Mouse (Mus musculus): ENCODE measurements around the gene Il17rd. TPM values are rescaled to one million over a fixed set of nuclear protein-coding genes. Genes with fewer than 3 reads are reported as not detected.

Il17rd gene
- polyA plus RNA-seq, 1 experiment from 2014 or later = 1.9 TPM

GRCm38 (mm10) chr14:27071985-27072384 is 33.2 kb downstream of the Il17rd start:
- WGBS = 31% methylated on average over 3 of the region's 3 CpGs
- Histone ChIP-seq H3K27ac (ENCODE audit: low read length) (no peak overlapping the region), H3K4me3 (ENCODE audit: low read depth, low read length) (no peak overlapping the region), H3K9ac (ENCODE audit: low read depth, low read length) (no peak overlapping the region), H3K36me3 (ENCODE audit: control insufficient read depth, insufficient read depth, low read length) (no peaks in the 10 kb centered on the region), H3K4me2 (ENCODE audit: low read length) (no peak overlapping the region), H3K27me3 (ENCODE audit: control insufficient read depth, insufficient read depth, low read depth, low read length) (no peaks in the 10 kb centered on the region), H3K9me3 (replicated peaks; ENCODE audit: control insufficient read depth, low read length, poor library complexity, severe bottlenecking) (no peaks in the 10 kb centered on the region), H3K4me1 (ENCODE audit: control insufficient read depth, insufficient read depth, low read length) (peaks cover 22% of the 10 kb centered on the region)
- no peak for ATAC-seq

DNA sequence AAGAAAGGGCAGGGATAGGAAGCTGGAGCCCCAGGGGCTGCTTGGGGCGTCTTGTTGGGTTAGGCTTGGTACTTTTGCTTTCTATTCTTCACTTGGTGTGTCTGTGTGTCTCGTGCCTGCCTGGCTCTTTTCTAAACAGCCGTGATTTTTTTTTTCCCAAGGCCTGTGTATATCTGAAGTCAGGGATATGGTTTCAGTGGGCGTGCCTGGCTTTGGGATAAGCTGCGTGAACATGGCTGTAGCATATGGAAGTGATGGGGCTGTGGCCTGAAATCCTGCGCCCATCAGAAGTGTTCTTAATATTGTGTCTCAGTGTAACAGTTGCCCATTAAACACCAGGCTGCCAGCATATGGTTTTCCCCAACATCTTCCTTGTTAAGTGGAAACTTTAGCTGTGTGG is 36.3 kb downstream of the Il17rd start:
- no peak overlapping the region for H3K4me2 ChIP-seq (ENCODE audit: low read length)
- H3K9me3 ChIP-seq (replicated peaks; ENCODE audit: control insufficient read depth, low read length, poor library complexity, severe bottlenecking) = no peaks in the 10 kb centered on the region
- no peak overlapping the region for H3K4me3 ChIP-seq (ENCODE audit: low read depth, low read length)
- H3K27me3 ChIP-seq (ENCODE audit: control insufficient read depth, insufficient read depth, low read depth, low read length) = no peaks in the 10 kb centered on the region
- no peak overlapping the region for H3K9ac ChIP-seq (ENCODE audit: low read depth, low read length)
- no peak overlapping the region for H3K27ac ChIP-seq (ENCODE audit: low read length)
- 84% methylated on average over 6 of the region's 6 CpGs for WGBS
- H3K36me3 ChIP-seq (ENCODE audit: control insufficient read depth, insufficient read depth, low read length) = no peaks in the 10 kb centered on the region
- H3K4me1 ChIP-seq (ENCODE audit: control insufficient read depth, insufficient read depth, low read length) = peaks cover 4% of the 10 kb centered on the region; the same call in 1 of the 2 replicates
- no peak for ATAC-seq

DNA sequence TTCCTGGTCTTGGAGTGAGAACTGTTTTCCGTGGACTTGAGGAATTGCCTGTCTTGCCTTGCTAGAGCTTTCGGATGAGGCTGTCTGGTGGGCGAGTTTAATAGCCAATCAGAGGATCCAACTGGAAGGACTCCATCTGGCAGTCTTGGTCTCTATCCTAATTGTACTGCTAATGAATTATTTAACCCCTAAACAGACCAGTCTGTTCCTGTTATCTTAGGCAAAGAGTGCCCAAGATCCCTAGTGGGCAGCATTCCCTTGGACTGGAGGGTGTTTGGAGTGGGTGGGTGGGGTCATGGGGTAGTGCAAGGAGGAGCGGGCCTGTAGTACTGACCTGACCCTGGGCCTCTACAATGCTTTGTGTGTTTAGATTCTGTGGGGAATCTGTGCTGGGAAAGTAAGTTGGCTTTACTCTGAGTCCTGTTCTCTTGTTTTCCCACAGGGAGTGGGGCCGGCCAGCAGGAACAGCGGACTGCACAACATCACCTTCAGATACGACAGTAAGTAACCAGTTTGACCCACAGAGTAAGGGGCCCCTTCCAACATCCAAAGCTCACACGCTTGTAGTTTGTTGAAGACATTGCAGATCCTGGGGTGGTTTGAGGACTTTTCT is 37.3 kb downstream of the Il17rd start:
- Histone ChIP-seq H3K9ac (ENCODE audit: low read depth, low read length) (no peak overlapping the region), H3K9me3 (replicated peaks; ENCODE audit: control insufficient read depth, low read length, poor library complexity, severe bottlenecking) (no peaks in the 10 kb centered on the region), H3K36me3 (ENCODE audit: control insufficient read depth, insufficient read depth, low read length) (no peaks in the 10 kb centered on the region), H3K4me1 (ENCODE audit: control insufficient read depth, insufficient read depth, low read length) (no peaks in the 10 kb centered on the region; the same call in 1 of the 2 replicates), H3K4me3 (ENCODE audit: low read depth, low read length) (no peak overlapping the region), H3K4me2 (ENCODE audit: low read length) (no peak overlapping the region), H3K27me3 (ENCODE audit: control insufficient read depth, insufficient read depth, low read depth, low read length) (no peaks in the 10 kb centered on the region), H3K27ac (ENCODE audit: low read length) (peak overlapping the region; percentile 11; the same call in 1 of the 2 replicates)
- WGBS = 56% methylated on average over 8 of the region's 8 CpGs
- no peak for ATAC-seq

GRCm38 (mm10) chr14:27076522-27076920 is 37.8 kb downstream of the Il17rd start:
- WGBS = 89% methylated on average over 2 of the region's 2 CpGs
- no peaks in the 10 kb centered on the region for H3K36me3 ChIP-seq (ENCODE audit: control insufficient read depth, insufficient read depth, low read length)
- no peak overlapping the region for H3K4me3 ChIP-seq (ENCODE audit: low read depth, low read length)
- H3K27me3 ChIP-seq (ENCODE audit: control insufficient read depth, insufficient read depth, low read depth, low read length) = no peaks in the 10 kb centered on the region
- H3K27ac ChIP-seq (ENCODE audit: low read length) = no peak overlapping the region; the same call in 1 of the 2 replicates
- no peak overlapping the region for H3K4me2 ChIP-seq (ENCODE audit: low read length)
- H3K9me3 ChIP-seq (replicated peaks; ENCODE audit: control insufficient read depth, low read length, poor library complexity, severe bottlenecking) = no peaks in the 10 kb centered on the region
- no peaks in the 10 kb centered on the region for H3K4me1 ChIP-seq (ENCODE audit: control insufficient read depth, insufficient read depth, low read length)
- ATAC-seq = no peak
- H3K9ac ChIP-seq (ENCODE audit: low read depth, low read length) = no peak overlapping the region

DNA sequence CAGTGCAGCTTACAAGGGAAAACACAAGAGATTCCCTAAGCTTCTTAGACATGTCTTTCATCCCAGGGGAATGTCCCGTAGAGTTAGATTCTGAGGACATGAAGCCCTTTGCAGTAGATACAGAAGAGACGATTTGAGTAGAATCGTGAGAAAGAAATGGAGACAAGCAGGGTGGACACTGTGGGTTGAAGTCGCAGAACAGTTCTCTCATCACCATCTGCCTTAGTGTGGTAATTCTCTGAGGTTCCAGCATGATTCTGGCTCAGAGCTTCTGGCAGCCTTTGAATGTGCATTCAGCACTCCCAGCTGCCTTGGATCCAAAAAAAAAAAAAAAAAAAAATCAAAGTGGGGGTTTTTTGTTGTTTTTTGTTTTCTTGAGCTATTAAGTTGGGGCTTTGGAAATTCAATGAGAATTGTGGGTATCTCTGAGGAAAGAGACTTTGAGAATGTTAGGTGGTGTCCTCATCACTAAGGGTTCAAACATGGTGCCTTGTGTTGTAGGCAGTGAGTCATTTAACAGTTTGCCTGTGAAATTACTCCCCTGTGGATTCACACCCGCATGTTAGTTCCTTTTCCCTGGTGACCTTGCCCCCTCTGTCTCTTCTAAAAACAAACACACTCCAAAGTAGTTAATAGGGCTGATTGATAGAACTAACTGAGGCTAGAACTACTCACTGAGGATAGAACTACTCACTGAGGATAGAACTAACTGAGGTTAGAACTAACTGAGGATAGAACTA is 43.0 kb downstream of the Il17rd start:
- no peak for ATAC-seq
- 65% methylated on average over 5 of the region's 5 CpGs for WGBS
- no peaks in the 10 kb centered on the region for H3K4me1 ChIP-seq (ENCODE audit: control insufficient read depth, insufficient read depth, low read length)

GRCm38 (mm10) chr14:27085471-27085870 is 46.7 kb downstream of the Il17rd start:
- ATAC-seq = no peak
- Histone ChIP-seq H3K27ac (ENCODE audit: low read length) (no peak overlapping the region), H3K27me3 (ENCODE audit: control insufficient read depth, insufficient read depth, low read depth, low read length) (no peaks in the 10 kb centered on the region), H3K36me3 (ENCODE audit: control insufficient read depth, insufficient read depth, low read length) (no peaks in the 10 kb centered on the region), H3K4me1 (ENCODE audit: control insufficient read depth, insufficient read depth, low read length) (no peaks in the 10 kb centered on the region), H3K9ac (ENCODE audit: low read depth, low read length) (no peak overlapping the region), H3K4me2 (ENCODE audit: low read length) (no peak overlapping the region), H3K9me3 (replicated peaks; ENCODE audit: control insufficient read depth, low read length, poor library complexity, severe bottlenecking) (no peaks in the 10 kb centered on the region), H3K4me3 (ENCODE audit: low read depth, low read length) (no peak overlapping the region)
- 87% methylated on average over 5 of the region's 5 CpGs for WGBS

More for the DNA sequence above, 43.0 kb downstream of the Il17rd start:
- no peaks in the 10 kb centered on the region for H3K27me3 ChIP-seq (ENCODE audit: control insufficient read depth, insufficient read depth, low read depth, low read length)
- H3K36me3 ChIP-seq (ENCODE audit: control insufficient read depth, insufficient read depth, low read length) = no peaks in the 10 kb centered on the region
- H3K27ac ChIP-seq (ENCODE audit: low read length) = no peak overlapping the region
- H3K4me2 ChIP-seq (ENCODE audit: low read length) = no peak overlapping the region
- H3K9me3 ChIP-seq (replicated peaks; ENCODE audit: control insufficient read depth, low read length, poor library complexity, severe bottlenecking) = no peaks in the 10 kb centered on the region
- no peak overlapping the region for H3K9ac ChIP-seq (ENCODE audit: low read depth, low read length)
- H3K4me3 ChIP-seq (ENCODE audit: low read depth, low read length) = no peak overlapping the region

DNA sequence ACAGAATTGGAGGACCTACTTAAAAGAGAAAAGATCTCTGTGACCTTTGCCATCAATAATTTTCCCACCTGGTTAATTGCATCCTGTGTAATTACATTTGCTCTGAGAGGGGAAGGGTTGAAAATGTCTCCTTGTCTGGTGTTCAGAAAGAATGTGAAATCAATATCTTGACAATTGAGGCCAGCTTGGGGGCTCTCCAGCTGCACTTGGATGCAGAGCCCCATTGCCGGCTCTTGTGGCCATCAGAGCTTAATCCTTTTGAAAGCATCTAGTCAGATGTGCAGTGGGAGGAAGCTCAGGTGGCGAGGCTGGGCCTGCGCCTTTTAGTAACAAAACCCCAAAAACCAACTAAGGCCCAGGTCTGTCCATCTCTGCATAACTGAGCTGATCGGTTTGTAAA is 47.3 kb downstream of the Il17rd start:
- Histone ChIP-seq H3K4me2 (ENCODE audit: low read length) (no peak overlapping the region), H3K9me3 (replicated peaks; ENCODE audit: control insufficient read depth, low read length, poor library complexity, severe bottlenecking) (no peaks in the 10 kb centered on the region), H3K36me3 (ENCODE audit: control insufficient read depth, insufficient read depth, low read length) (no peaks in the 10 kb centered on the region), H3K4me3 (ENCODE audit: low read depth, low read length) (no peak overlapping the region), H3K27ac (ENCODE audit: low read length) (no peak overlapping the region), H3K4me1 (ENCODE audit: control insufficient read depth, insufficient read depth, low read length) (no peaks in the 10 kb centered on the region), H3K9ac (ENCODE audit: low read depth, low read length) (no peak overlapping the region), H3K27me3 (ENCODE audit: control insufficient read depth, insufficient read depth, low read depth, low read length) (no peaks in the 10 kb centered on the region)
- ATAC-seq = no peak
- WGBS = 56% methylated on average over 4 of the region's 4 CpGs

- Histone ChIP-seq H3K4me1 (ENCODE audit: control insufficient read depth, insufficient read depth, low read length) (no peaks in the 10 kb centered on the region), H3K9ac (ENCODE audit: low read depth, low read length) (no peak overlapping the region), H3K4me2 (ENCODE audit: low read length) (no peak overlapping the region), H3K4me3 (ENCODE audit: low read depth, low read length) (no peak overlapping the region), H3K27ac (ENCODE audit: low read length) (no peak overlapping the region), H3K9me3 (replicated peaks; ENCODE audit: control insufficient read depth, low read length, poor library complexity, severe bottlenecking) (no peaks in the 10 kb centered on the region), H3K36me3 (ENCODE audit: control insufficient read depth, insufficient read depth, low read length) (no peaks in the 10 kb centered on the region), H3K27me3 (ENCODE audit: control insufficient read depth, insufficient read depth, low read depth, low read length) (no peaks in the 10 kb centered on the region)
- no peak for ATAC-seq
- 54% methylated on average over 5 of the region's 5 CpGs for WGBS
Observed at GRCm38 (mm10) chr14:27094247-27094646, 55.5 kb downstream of the Il17rd start.

- Histone ChIP-seq H3K4me3 (ENCODE audit: low read depth, low read length) (no peak overlapping the region), H3K27ac (ENCODE audit: low read length) (no peak overlapping the region), H3K9me3 (replicated peaks; ENCODE audit: control insufficient read depth, low read length, poor library complexity, severe bottlenecking) (no peaks in the 10 kb centered on the region), H3K4me2 (ENCODE audit: low read length) (no peak overlapping the region), H3K36me3 (ENCODE audit: control insufficient read depth, insufficient read depth, low read length) (no peaks in the 10 kb centered on the region), H3K27me3 (ENCODE audit: control insufficient read depth, insufficient read depth, low read depth, low read length) (no peaks in the 10 kb centered on the region), H3K4me1 (ENCODE audit: control insufficient read depth, insufficient read depth, low read length) (no peaks in the 10 kb centered on the region), H3K9ac (ENCODE audit: low read depth, low read length) (no peak overlapping the region)
- no peak for ATAC-seq
- WGBS = 68% methylated on average over 9 of the region's 9 CpGs
Observed at GRCm38 (mm10) chr14:27096133-27096532, 57.4 kb downstream of the Il17rd start.

Measured in midbrain, embryonic 16.5 days (tissue).